Comparison of ENCODE assay signal across 7 mouse cellular contexts in the genomic region with DNA sequence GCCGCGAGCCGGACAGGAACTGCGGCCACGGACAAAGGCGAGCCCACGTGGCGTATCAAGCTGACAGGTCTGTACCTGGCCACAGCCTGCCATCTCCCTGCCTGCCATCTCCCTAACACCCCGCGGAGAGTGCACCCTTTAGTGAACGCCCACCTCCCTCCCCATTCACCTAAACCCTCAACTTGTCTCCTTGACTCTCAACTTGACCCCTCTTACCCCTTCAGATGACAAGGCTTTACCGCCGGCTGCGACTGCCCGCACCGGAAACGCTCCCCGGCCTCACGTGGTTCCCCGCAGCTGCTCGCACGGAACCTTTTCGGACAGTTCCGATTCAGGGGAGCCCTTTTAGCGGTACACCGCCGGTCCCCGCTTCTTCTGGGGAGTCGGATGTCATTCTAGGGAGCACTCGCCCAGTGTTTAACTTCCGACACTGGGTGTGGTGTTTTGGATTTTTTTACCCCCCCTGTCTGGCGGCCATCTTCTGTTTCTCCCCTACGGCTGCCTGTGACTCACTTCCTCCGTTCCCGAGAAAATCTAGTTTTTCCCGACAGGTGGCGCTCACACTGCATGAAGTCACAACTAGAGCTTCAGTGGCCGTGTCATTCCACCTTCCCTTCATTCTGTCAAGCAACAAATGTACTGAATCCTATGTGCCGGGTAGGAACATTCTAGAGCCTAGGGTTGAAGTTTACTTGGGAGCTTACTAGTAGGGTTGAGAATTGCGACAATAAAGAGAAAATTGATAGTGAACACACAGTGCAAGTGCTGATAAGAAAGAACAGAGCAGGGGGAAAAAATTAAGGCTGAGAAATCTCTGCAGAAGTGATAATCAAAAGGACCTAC. TPM values are rescaled to one million over a fixed set of nuclear protein-coding genes. Genes with fewer than 3 reads are reported as not detected.
DNase-seq lines count a peak whose midpoint lies in the region; ATAC-seq and TF ChIP-seq lines count a peak whose summit lies in the region.

A gene (minus strand): TSS at position 289 of the 843 bp plus-strand sequence.
A gene (minus strand): TSS at position 517 of the 843 bp plus-strand sequence.

- H3K27ac ChIP-seq in embryonic facial prominence, embryonic 10.5 days (replicated peaks) = peak within 1 kb of the TSS; percentile 92
- H3K27ac ChIP-seq in intestine, postnatal 0 days (ENCODE audit: low read depth, low read length) = peak within 1 kb of the TSS; percentile 55; the same call in 1 of the 2 replicates
- peak within 1 kb of the TSS; percentile 72 for H3K27ac ChIP-seq in midbrain, embryonic 12.5 days (replicated peaks)
- H3K27ac ChIP-seq in small intestine, adult 2 months (ENCODE audit: insufficient read depth, low read depth, low read length) = peak within 1 kb of the TSS; percentile 18

- no peaks in the 10 kb centered on the region for H3K9me3 ChIP-seq in embryonic facial prominence, embryonic 10.5 days
- no peaks in the 10 kb centered on the region for H3K9me3 ChIP-seq in intestine, postnatal 0 days (ENCODE audit: control insufficient read depth)
- H3K9me3 ChIP-seq in midbrain, embryonic 12.5 days = no peaks in the 10 kb centered on the region

- peak; percentile 98 for ATAC-seq in intestine, postnatal 0 days
- peak; percentile 96 for ATAC-seq in midbrain, embryonic 12.5 days (ENCODE audit: low FRiP score, low read depth)

- WGBS in embryonic facial prominence, embryonic 10.5 days = under 1% methylated on average over 40 of the region's 40 CpGs
- WGBS in intestine, postnatal 0 days = under 1% methylated on average over 40 of the region's 40 CpGs
- WGBS in midbrain, embryonic 12.5 days = under 1% methylated on average over 40 of the region's 40 CpGs
- under 1% methylated on average over 40 of the region's 40 CpGs for WGBS in small intestine, adult 2 months

- peaks cover 31% of the 10 kb centered on the region for H3K36me3 ChIP-seq in embryonic facial prominence, embryonic 10.5 days (replicated peaks)
- H3K36me3 ChIP-seq in intestine, postnatal 0 days (ENCODE audit: control insufficient read depth, insufficient read depth) = peaks cover 18% of the 10 kb centered on the region
- H3K36me3 ChIP-seq in midbrain, embryonic 12.5 days = peaks cover 26% of the 10 kb centered on the region
- peaks cover 13% of the 10 kb centered on the region for H3K36me3 ChIP-seq in small intestine, adult 2 months (ENCODE audit: control insufficient read depth, insufficient read depth, low read length)

- no peaks in the 10 kb centered on the region for H3K27me3 ChIP-seq in embryonic facial prominence, embryonic 10.5 days (replicated peaks; ENCODE audit: low read depth, poor library complexity, severe bottlenecking)
- H3K27me3 ChIP-seq in intestine, postnatal 0 days (replicated peaks; ENCODE audit: control insufficient read depth, insufficient read depth, low read length) = no peaks in the 10 kb centered on the region
- H3K27me3 ChIP-seq in midbrain, embryonic 12.5 days = no peaks in the 10 kb centered on the region
- H3K27me3 ChIP-seq in small intestine, adult 2 months (ENCODE audit: control insufficient read depth, insufficient read depth, low read length) = no peaks in the 10 kb centered on the region

- H3K9ac ChIP-seq in intestine, postnatal 0 days (ENCODE audit: low read depth, low read length) = peak within 1 kb of the TSS; percentile 48
- peak within 1 kb of the TSS; percentile 69 for H3K9ac ChIP-seq in midbrain, embryonic 12.5 days (replicated peaks)

- H3K4me2 ChIP-seq in intestine, postnatal 0 days (replicated peaks; ENCODE audit: low read depth) = peak within 1 kb of the TSS; percentile 77
- H3K4me2 ChIP-seq in midbrain, embryonic 12.5 days (replicated peaks) = peak within 1 kb of the TSS; percentile 84

- peak; percentile 98 for DNase-seq in adrenal gland, postnatal 10 days
- peak; percentile 97 for DNase-seq in embryonic facial prominence, embryonic 10.5 days (ENCODE audit: low spot score)
- peak; percentile 84 for DNase-seq in gonadal fat pad, adult 2 months (ENCODE audit: low read depth)
- peak; percentile 97 for DNase-seq in left cerebral cortex, postnatal 4 days

- peak within 1 kb of the TSS; percentile 86 for H3K4me3 ChIP-seq in embryonic facial prominence, embryonic 10.5 days
- peak within 1 kb of the TSS; percentile 69 for H3K4me3 ChIP-seq in intestine, postnatal 0 days (ENCODE audit: low read depth, low read length)
- H3K4me3 ChIP-seq in midbrain, embryonic 12.5 days = peak within 1 kb of the TSS; percentile 70
- peak within 1 kb of the TSS; percentile 73 for H3K4me3 ChIP-seq in small intestine, adult 2 months (ENCODE audit: low read depth, low read length)

- peak; percentile 95 for TF ChIP-seq CTCF in intestine, postnatal 0 days (IDR thresholded peaks at IDR 0.05; ENCODE audit: low read depth)
- TF ChIP-seq CTCF in small intestine, adult 2 months (IDR thresholded peaks at IDR 0.05; ENCODE audit: extremely low read depth, insufficient read length, insufficient replicate concordance, low read depth, low read length) = peak; percentile 88; the same call in 1 of the 2 replicates

- TF ChIP-seq POLR2A in small intestine, adult 2 months (IDR thresholded peaks at IDR 0.05; ENCODE audit: low read depth, low read length) = peak; percentile 57

- intact Hi-C loops in left cerebral cortex, postnatal 4 days (cut with DNase I) = loop anchor here (5.0 kb wide), 1 partner anchor 119 kb away; no protein-coding TSS in a partner anchor

- peaks cover 20% of the 10 kb centered on the region for H3K4me1 ChIP-seq in embryonic facial prominence, embryonic 10.5 days
- no peaks in the 10 kb centered on the region for H3K4me1 ChIP-seq in intestine, postnatal 0 days (replicated peaks; ENCODE audit: control insufficient read depth, insufficient read depth, low read length)
- H3K4me1 ChIP-seq in midbrain, embryonic 12.5 days = peaks cover 15% of the 10 kb centered on the region
- H3K4me1 ChIP-seq in small intestine, adult 2 months (ENCODE audit: control insufficient read depth, insufficient read depth, insufficient read length, low read length) = no peaks in the 10 kb centered on the region; the same call in 1 of the 2 replicates

RNA-seq across cellular contexts. Expression of the first gene that starts in this region (rescaled TPM):
- total RNA-seq in adrenal gland, postnatal 10 days (2021) = 10 to 100 TPM; 64.2 to 75.0 TPM
- 532 and 553 TPM in 2 replicates for polyA plus RNA-seq in embryonic facial prominence, embryonic 10.5 days (2016; fragmentation: Nextera tagmentation; extraction: Ambion mirVana)
- 22.2 and 45.8 TPM in 2 replicates for polyA plus RNA-seq in gonadal fat pad, adult 2 months (2012; rRNA removed)
- 228 and 239 TPM in 2 replicates for polyA plus RNA-seq in intestine, postnatal 0 days (2015; fragmentation: Nextera tagmentation; extraction: Ambion mirVana)
- total RNA-seq in left cerebral cortex, postnatal 4 days (2021) = 100 to 1,000 TPM; 188 to 195 TPM
- polyA plus RNA-seq in midbrain, embryonic 12.5 days (2016; fragmentation: Nextera tagmentation; extraction: Ambion mirVana) = 340 and 352 TPM in 2 replicates
- 6.9 and 8.5 TPM in 2 replicates for polyA plus RNA-seq in small intestine, adult 2 months (2012; rRNA removed)

RNA-seq across cellular contexts. Expression of the second gene that starts in this region (rescaled TPM):
- 10 to 100 TPM; 42.4 to 49.2 TPM for total RNA-seq in adrenal gland, postnatal 10 days (2021)
- 352 and 375 TPM in 2 replicates for polyA plus RNA-seq in embryonic facial prominence, embryonic 10.5 days (2016; fragmentation: Nextera tagmentation; extraction: Ambion mirVana)
- 65.3 and 109 TPM in 2 replicates for polyA plus RNA-seq in gonadal fat pad, adult 2 months (2012; rRNA removed)
- polyA plus RNA-seq in intestine, postnatal 0 days (2015; fragmentation: Nextera tagmentation; extraction: Ambion mirVana) = 132 and 146 TPM in 2 replicates
- total RNA-seq in left cerebral cortex, postnatal 4 days (2021) = 100 to 1,000 TPM; 110 to 115 TPM
- polyA plus RNA-seq in midbrain, embryonic 12.5 days (2016; fragmentation: Nextera tagmentation; extraction: Ambion mirVana) = 217 and 227 TPM in 2 replicates
- polyA plus RNA-seq in small intestine, adult 2 months (2012; rRNA removed) = 43.7 and 50.1 TPM in 2 replicates

Comparison
In these comparisons a context has a peak if more than half of its experiments do, and no peak if none do; other contexts are left out.
1. Peak in every context shown above with its lines: DNase-seq, ATAC-seq, H3K4me3 ChIP-seq and H3K27ac ChIP-seq.
2. H3K27ac ChIP-seq: peak in every context shown above with its lines; median percentile 92 in embryonic facial prominence, embryonic 10.5 days; 72 in midbrain, embryonic 12.5 days; 55 in intestine, postnatal 0 days; 18 in small intestine, adult 2 months.